8 mouse cellular contexts compared by ENCODE assay signal in genomic region chr3:129634260-129634901, GRCm38 (mm10).
DNase-seq lines count a peak whose midpoint lies in the region; ATAC-seq and TF ChIP-seq lines count a peak whose summit lies in the region.

No protein-coding gene starts in this region.

- TF ChIP-seq CTCF in lung, adult 2 months (IDR thresholded peaks at IDR 0.05; ENCODE audit: insufficient read depth, low read length) = peak; percentile 37; the same call in 1 of the 2 replicates

- H3K9me3 ChIP-seq in forebrain, embryonic 14.5 days (replicated peaks; ENCODE audit: control insufficient read depth, low read length) = no peaks in the 10 kb centered on the region

- 73% methylated on average over 11 of the region's 11 CpGs for WGBS in lung, adult 2 months
- 86% methylated on average over 11 of the region's 11 CpGs for WGBS in forebrain, embryonic 14.5 days

- TF ChIP-seq POLR2A in lung, adult 2 months (IDR thresholded peaks at IDR 0.05; ENCODE audit: borderline replicate concordance, extremely low read depth, low read depth, low read length) = no peak

- peak; percentile 71 for ATAC-seq in forebrain, embryonic 14.5 days

- peaks cover 19% of the 10 kb centered on the region for H3K36me3 ChIP-seq in forebrain, embryonic 14.5 days (ENCODE audit: control insufficient read depth, insufficient read depth, low read length)

- H3K27me3 ChIP-seq in forebrain, embryonic 14.5 days (replicated peaks; ENCODE audit: control insufficient read depth, insufficient read depth, low read length) = no peaks in the 10 kb centered on the region

- no peak overlapping the region for H3K27ac ChIP-seq in forebrain, embryonic 14.5 days (ENCODE audit: low read depth, low read length)

- no peak overlapping the region for H3K4me2 ChIP-seq in forebrain, embryonic 14.5 days (ENCODE audit: low read length)

- H3K4me1 ChIP-seq in lung, adult 2 months (ENCODE audit: control insufficient read depth, insufficient read depth, low read length) = no peaks in the 10 kb centered on the region
- no peaks in the 10 kb centered on the region for H3K4me1 ChIP-seq in forebrain, embryonic 14.5 days (ENCODE audit: control insufficient read depth, insufficient read depth, low read length)

- peak; percentile 35 for DNase-seq in embryo, embryonic 10.5 days (ENCODE audit: low spot score)
- DNase-seq in embryo, embryonic 9.5 days (ENCODE audit: extremely low spot score) = no peak
- peak; percentile 14 for DNase-seq in lung, adult 2 months
- DNase-seq in lung, adult 18-20 months = no peak
- DNase-seq in forebrain, embryonic 14.5 days (ENCODE audit: low spot score) = peak; percentile 56
- DNase-seq in layer of hippocampus, postnatal 10 days (ENCODE audit: low spot score in 2 of 2) = peak; percentile 40 to 54
- DNase-seq in retina, adult 2 months (ENCODE audit: low read depth, low spot score) = peak; percentile 13
- no peak for DNase-seq in urinary bladder, postnatal 4 days (ENCODE audit: low spot score in 2 of 2)

- no peak overlapping the region for H3K9ac ChIP-seq in forebrain, embryonic 14.5 days (ENCODE audit: low read length)

- H3K4me3 ChIP-seq in lung, adult 2 months (replicated peaks; ENCODE audit: extremely low read depth, low read depth, low read length) = no peak overlapping the region
- H3K4me3 ChIP-seq in forebrain, embryonic 14.5 days (ENCODE audit: low read depth, low read length) = no peak overlapping the region

Comparison
In these comparisons a context has a peak if more than half of its experiments do, and no peak if none do; other contexts are left out.
1. DNase-seq: peak in embryo, embryonic 10.5 days (single experiment), lung, adult 2 months (single experiment), forebrain, embryonic 14.5 days (single experiment), layer of hippocampus, postnatal 10 days (2 of 2) and retina, adult 2 months (single experiment); none in embryo, embryonic 9.5 days (single experiment), lung, adult 18-20 months (0 of 2) and urinary bladder, postnatal 4 days (0 of 2).